Mouse (Mus musculus): ENCODE data around the gene Inpp5f. TPM values are rescaled to one million over a fixed set of nuclear protein-coding genes. Genes with fewer than 3 reads are reported as not detected.
A peak's percentile ranks its signal among the peaks of the same experiment; 100 is the strongest.

Gene Inpp5f
- polyA plus RNA-seq, 1 experiment from 2014 or later = 444 TPM

GRCm38 (mm10) chr7:128625382-128625781 lies 14.3 kb downstream of the Inpp5f start:
- Histone ChIP-seq H3K9ac (replicated peaks; ENCODE audit: low read length) (no peak overlapping the region), H3K4me1 (ENCODE audit: control insufficient read depth, insufficient read depth, low read length) (0 out of 2 replicates have a peak, but pooled peaks cover 3% of the 10 kb centered on the region), H3K4me2 (ENCODE audit: low read length) (no peak overlapping the region), H3K27ac (replicated peaks; ENCODE audit: low read depth, low read length) (no peak overlapping the region), H3K9me3 (ENCODE audit: control insufficient read depth, low read length) (no peaks in the 10 kb centered on the region), H3K36me3 (ENCODE audit: control insufficient read depth, insufficient read depth, low read length) (no peaks in the 10 kb centered on the region), H3K27me3 (ENCODE audit: control insufficient read depth, insufficient read depth, low read length) (no peaks in the 10 kb centered on the region), H3K4me3 (replicated peaks; ENCODE audit: low read depth, low read length) (no peak overlapping the region)
- DNase-seq (no peak), ATAC-seq (ENCODE audit: low FRiP score, low TSS enrichment) (no peak)
- WGBS = 93% methylated on average over 2 of the region's 2 CpGs

GRCm38 (mm10) chr7:128626601-128627000 lies 15.5 kb downstream of the Inpp5f start:
- Histone ChIP-seq H3K4me3 (replicated peaks; ENCODE audit: low read depth, low read length) (no peak overlapping the region), H3K27ac (replicated peaks; ENCODE audit: low read depth, low read length) (no peak overlapping the region), H3K4me2 (ENCODE audit: low read length) (no peak overlapping the region), H3K36me3 (ENCODE audit: control insufficient read depth, insufficient read depth, low read length) (no peaks in the 10 kb centered on the region), H3K4me1 (ENCODE audit: control insufficient read depth, insufficient read depth, low read length) (0 out of 2 replicates have a peak, but pooled peaks cover 3% of the 10 kb centered on the region), H3K9ac (replicated peaks; ENCODE audit: low read length) (no peak overlapping the region), H3K27me3 (ENCODE audit: control insufficient read depth, insufficient read depth, low read length) (no peaks in the 10 kb centered on the region), H3K9me3 (ENCODE audit: control insufficient read depth, low read length) (no peaks in the 10 kb centered on the region)
- WGBS = 75% methylated on average over 5 of the region's 5 CpGs
- DNase-seq (no peak), ATAC-seq (ENCODE audit: low FRiP score, low TSS enrichment) (no peak)

DNA sequence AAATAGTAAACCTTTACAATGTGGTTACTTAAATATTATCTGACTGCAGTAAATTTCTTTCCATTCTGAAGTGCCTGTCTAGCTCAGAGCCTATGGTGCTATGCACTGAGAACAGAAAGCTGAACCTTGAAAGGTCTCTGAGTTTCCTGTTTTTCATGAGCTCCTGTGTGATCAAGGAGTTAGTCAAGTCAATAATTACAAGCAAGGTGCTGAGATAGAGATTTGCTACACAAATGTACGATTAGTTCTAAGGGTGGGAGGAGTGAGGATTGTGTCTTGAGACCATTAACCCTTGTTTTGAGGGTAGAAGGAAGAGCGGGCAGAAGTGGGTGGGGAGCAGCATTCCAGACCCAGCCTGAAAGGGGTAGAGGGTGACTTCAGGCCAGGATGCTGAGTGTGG lies 16.1 kb downstream of the Inpp5f start:
- Histone ChIP-seq H3K4me1 (ENCODE audit: control insufficient read depth, insufficient read depth, low read length) (0 out of 2 replicates have a peak, but pooled peaks cover 1% of the 10 kb centered on the region), H3K4me3 (replicated peaks; ENCODE audit: low read depth, low read length) (no peak overlapping the region), H3K36me3 (ENCODE audit: control insufficient read depth, insufficient read depth, low read length) (no peaks in the 10 kb centered on the region), H3K4me2 (ENCODE audit: low read length) (no peak overlapping the region), H3K27ac (replicated peaks; ENCODE audit: low read depth, low read length) (no peak overlapping the region), H3K27me3 (ENCODE audit: control insufficient read depth, insufficient read depth, low read length) (no peaks in the 10 kb centered on the region), H3K9me3 (ENCODE audit: control insufficient read depth, low read length) (no peaks in the 10 kb centered on the region), H3K9ac (replicated peaks; ENCODE audit: low read length) (no peak overlapping the region)
- ATAC-seq (ENCODE audit: low FRiP score, low TSS enrichment) (no peak), DNase-seq (no peak)
- 90% methylated on average over 2 of the region's 2 CpGs for WGBS

GRCm38 (mm10) chr7:128627723-128628122 lies 16.6 kb downstream of the Inpp5f start:
- Histone ChIP-seq H3K36me3 (ENCODE audit: control insufficient read depth, insufficient read depth, low read length) (no peaks in the 10 kb centered on the region), H3K4me3 (replicated peaks; ENCODE audit: low read depth, low read length) (no peak overlapping the region), H3K4me2 (ENCODE audit: low read length) (no peak overlapping the region), H3K9ac (replicated peaks; ENCODE audit: low read length) (no peak overlapping the region), H3K4me1 (ENCODE audit: control insufficient read depth, insufficient read depth, low read length) (no peaks in the 10 kb centered on the region), H3K9me3 (ENCODE audit: control insufficient read depth, low read length) (no peaks in the 10 kb centered on the region), H3K27ac (replicated peaks; ENCODE audit: low read depth, low read length) (no peak overlapping the region), H3K27me3 (ENCODE audit: control insufficient read depth, insufficient read depth, low read length) (no peaks in the 10 kb centered on the region)
- ATAC-seq (ENCODE audit: low FRiP score, low TSS enrichment) = no peak
- WGBS = 89% methylated on average over 1 of the region's 1 CpGs
- no peak for DNase-seq

DNA sequence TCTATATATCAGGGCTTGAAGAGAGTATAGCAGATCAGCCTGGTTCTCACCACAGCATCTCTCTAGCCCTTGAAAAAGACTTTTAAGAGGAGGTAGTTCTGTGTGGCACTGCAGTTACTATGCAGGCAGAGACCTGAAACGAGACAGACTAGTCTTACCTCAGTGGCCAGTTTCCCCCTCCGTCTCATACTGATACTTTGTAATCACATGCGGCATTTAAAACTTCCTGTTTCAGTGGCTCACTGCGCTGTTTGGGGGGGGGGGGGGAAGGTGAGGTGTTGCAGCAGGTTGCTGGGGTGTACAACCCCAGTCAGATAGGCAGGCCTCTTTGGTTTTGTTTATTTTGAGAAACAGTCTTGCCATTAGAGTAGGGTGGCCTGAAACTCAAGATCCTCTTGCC lies 22.0 kb downstream of the Inpp5f start:
- H3K36me3 ChIP-seq (ENCODE audit: control insufficient read depth, insufficient read depth, low read length) = no peaks in the 10 kb centered on the region
- no peaks in the 10 kb centered on the region for H3K27me3 ChIP-seq (ENCODE audit: control insufficient read depth, insufficient read depth, low read length)
- H3K4me3 ChIP-seq (replicated peaks; ENCODE audit: low read depth, low read length) = no peak overlapping the region
- WGBS = 86% methylated on average over 4 of the region's 4 CpGs
- no peak overlapping the region for H3K9ac ChIP-seq (replicated peaks; ENCODE audit: low read length)
- no peak overlapping the region for H3K27ac ChIP-seq (replicated peaks; ENCODE audit: low read depth, low read length)
- DNase-seq = no peak
- no peaks in the 10 kb centered on the region for H3K4me1 ChIP-seq (ENCODE audit: control insufficient read depth, insufficient read depth, low read length)
- H3K4me2 ChIP-seq (ENCODE audit: low read length) = no peak overlapping the region
- no peaks in the 10 kb centered on the region for H3K9me3 ChIP-seq (ENCODE audit: control insufficient read depth, low read length)
- no peak for ATAC-seq (ENCODE audit: low FRiP score, low TSS enrichment)

DNA sequence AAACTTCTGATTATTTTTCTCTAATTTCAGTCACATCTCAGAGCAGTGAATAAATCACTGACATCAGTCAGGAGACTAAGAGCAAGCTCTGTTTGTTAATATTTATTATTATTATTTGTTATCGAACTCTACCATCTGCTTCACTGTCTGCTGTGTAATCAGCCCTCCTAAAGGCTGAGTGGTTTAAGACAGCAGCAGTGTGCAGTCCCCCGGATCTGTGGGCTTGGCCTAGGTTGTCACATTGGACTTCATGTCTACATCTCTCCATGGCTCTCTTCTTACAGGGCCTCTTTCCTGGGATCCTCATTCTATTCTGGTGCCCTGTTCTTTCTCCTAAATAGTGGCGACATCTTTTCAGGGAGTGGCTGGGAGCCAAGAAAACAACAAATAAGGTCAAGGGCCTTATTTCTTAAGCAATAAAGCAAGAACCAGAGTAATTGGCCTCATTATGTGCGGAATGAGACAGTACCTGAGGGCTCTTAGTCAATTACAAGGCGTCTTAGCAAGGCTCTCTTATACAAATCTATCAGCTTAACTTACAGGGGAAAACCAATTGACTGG lies 28.9 kb downstream of the Inpp5f start:
- H3K4me2 ChIP-seq (ENCODE audit: low read length) = no peak overlapping the region
- H3K9me3 ChIP-seq (ENCODE audit: control insufficient read depth, low read length) = no peaks in the 10 kb centered on the region
- H3K36me3 ChIP-seq (ENCODE audit: control insufficient read depth, insufficient read depth, low read length) = no peaks in the 10 kb centered on the region
- no peak for ATAC-seq (ENCODE audit: low FRiP score, low TSS enrichment)
- peak overlapping the region; percentile 57 for H3K27ac ChIP-seq (replicated peaks; ENCODE audit: low read depth, low read length)
- H3K4me3 ChIP-seq (replicated peaks; ENCODE audit: low read depth, low read length) = no peak overlapping the region
- no peaks in the 10 kb centered on the region for H3K27me3 ChIP-seq (ENCODE audit: control insufficient read depth, insufficient read depth, low read length)
- WGBS = 69% methylated on average over 5 of the region's 5 CpGs
- no peak overlapping the region for H3K9ac ChIP-seq (replicated peaks; ENCODE audit: low read length)
- H3K4me1 ChIP-seq (ENCODE audit: control insufficient read depth, insufficient read depth, low read length) = 0 out of 2 replicates have a peak, but pooled peaks cover 3% of the 10 kb centered on the region
- DNase-seq = no peak

- Histone ChIP-seq H3K36me3 (ENCODE audit: control insufficient read depth, insufficient read depth, low read length) (no peaks in the 10 kb centered on the region), H3K4me1 (ENCODE audit: control insufficient read depth, insufficient read depth, low read length) (0 out of 2 replicates have a peak, but pooled peaks cover 3% of the 10 kb centered on the region), H3K27me3 (ENCODE audit: control insufficient read depth, insufficient read depth, low read length) (no peaks in the 10 kb centered on the region), H3K4me2 (ENCODE audit: low read length) (no peak overlapping the region), H3K9me3 (ENCODE audit: control insufficient read depth, low read length) (no peaks in the 10 kb centered on the region), H3K4me3 (replicated peaks; ENCODE audit: low read depth, low read length) (no peak overlapping the region), H3K27ac (replicated peaks; ENCODE audit: low read depth, low read length) (no peak overlapping the region), H3K9ac (replicated peaks; ENCODE audit: low read length) (no peak overlapping the region)
- DNase-seq = no peak
- WGBS = 80% methylated on average over 7 of the region's 7 CpGs
- ATAC-seq (ENCODE audit: low FRiP score, low TSS enrichment) = no peak
These were observed 30.4 kb downstream of the Inpp5f start for GRCm38 (mm10) chr7:128641571-128641970.

- WGBS = 65% methylated on average over 5 of the region's 5 CpGs
- H3K9me3 ChIP-seq (ENCODE audit: control insufficient read depth, low read length) = no peaks in the 10 kb centered on the region
- H3K9ac ChIP-seq (replicated peaks; ENCODE audit: low read length) = no peak overlapping the region
- 0 out of 2 replicates have a peak, but pooled peaks cover 3% of the 10 kb centered on the region for H3K4me1 ChIP-seq (ENCODE audit: control insufficient read depth, insufficient read depth, low read length)
- no peaks in the 10 kb centered on the region for H3K36me3 ChIP-seq (ENCODE audit: control insufficient read depth, insufficient read depth, low read length)
- no peak overlapping the region for H3K4me3 ChIP-seq (replicated peaks; ENCODE audit: low read depth, low read length)
- no peak overlapping the region for H3K27ac ChIP-seq (replicated peaks; ENCODE audit: low read depth, low read length)
- ATAC-seq (ENCODE audit: low FRiP score, low TSS enrichment) = no peak
- H3K4me2 ChIP-seq (ENCODE audit: low read length) = no peak overlapping the region
- no peak for DNase-seq
- no peaks in the 10 kb centered on the region for H3K27me3 ChIP-seq (ENCODE audit: control insufficient read depth, insufficient read depth, low read length)
These were observed 31.3 kb downstream of the Inpp5f start for GRCm38 (mm10) chr7:128642386-128642785.

DNA sequence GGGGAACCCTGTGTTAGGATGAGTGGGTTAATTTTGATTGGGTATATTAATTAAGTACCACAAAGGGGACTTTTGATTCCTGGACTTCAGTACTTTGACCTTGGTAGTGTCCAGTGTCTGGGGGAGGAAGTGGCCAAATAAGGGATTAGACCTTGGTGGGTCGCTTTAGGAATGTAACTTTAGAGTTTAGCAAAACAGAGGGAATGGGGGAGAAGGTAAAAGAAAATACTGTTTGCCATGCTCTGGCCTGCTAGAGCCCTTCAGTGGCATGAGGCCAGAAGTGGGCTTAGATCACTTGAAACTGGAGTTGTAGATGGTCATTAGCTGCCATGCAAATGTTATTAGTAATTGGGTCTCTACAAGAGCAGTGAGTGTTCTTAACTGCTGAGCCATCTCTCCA lies 45.8 kb downstream of the Inpp5f start:
- H3K27ac ChIP-seq (replicated peaks; ENCODE audit: low read depth, low read length) = no peak overlapping the region
- WGBS = 76% methylated on average over 1 of the region's 1 CpGs
- no peak overlapping the region for H3K9ac ChIP-seq (replicated peaks; ENCODE audit: low read length)
- H3K27me3 ChIP-seq (ENCODE audit: control insufficient read depth, insufficient read depth, low read length) = no peaks in the 10 kb centered on the region
- no peaks in the 10 kb centered on the region for H3K36me3 ChIP-seq (ENCODE audit: control insufficient read depth, insufficient read depth, low read length)
- no peak overlapping the region for H3K4me3 ChIP-seq (replicated peaks; ENCODE audit: low read depth, low read length)
- ATAC-seq (ENCODE audit: low FRiP score, low TSS enrichment) (no peak), DNase-seq (no peak)
- no peak overlapping the region for H3K4me2 ChIP-seq (ENCODE audit: low read length)
- no peaks in the 10 kb centered on the region for H3K4me1 ChIP-seq (ENCODE audit: control insufficient read depth, insufficient read depth, low read length)
- no peaks in the 10 kb centered on the region for H3K9me3 ChIP-seq (ENCODE audit: control insufficient read depth, low read length)

Data from midbrain, embryonic 14.5 days (tissue).